Mouse (Mus musculus): ENCODE results near the gene 4930455H04Rik.

Gene 4930455H04Rik

GRCm38 (mm10) chr3:116967436-116967835 is 631 bp upstream of the 4930455H04Rik start:
- no peak for DNase-seq (ENCODE audit: low spot score in 2 of 2)

- peak; percentile 54 to 70 for DNase-seq (ENCODE audit: low spot score in 2 of 2)
Measured at GRCm38 (mm10) chr3:116968540-116968997, 502 bp downstream of the 4930455H04Rik start, which contains the start of gene Palmd. TSS of gene Palmd (minus strand) at chr3:116968987.

- no peak for DNase-seq (ENCODE audit: low spot score in 2 of 2)
Measured at GRCm38 (mm10) chr3:116969003-116969402, 936 bp downstream of the 4930455H04Rik start.

GRCm38 (mm10) chr3:116969786-116970185 is 1.7 kb downstream of the 4930455H04Rik start:
- no peak for DNase-seq (ENCODE audit: low spot score in 2 of 2)

GRCm38 (mm10) chr3:116981811-116982575 is 13.9 kb downstream of the 4930455H04Rik start:
- DNase-seq (ENCODE audit: low spot score in 2 of 2) = no peak

GRCm38 (mm10) chr3:116985042-116985455 is 17.0 kb downstream of the 4930455H04Rik start:
- DNase-seq (ENCODE audit: low spot score in 2 of 2) = no peak

GRCm38 (mm10) chr3:116985741-116986140 is 17.7 kb downstream of the 4930455H04Rik start:
- peak; percentile 82 to 85 for DNase-seq (ENCODE audit: low spot score in 2 of 2)

- DNase-seq (ENCODE audit: low spot score in 2 of 2) = no peak
Measured at GRCm38 (mm10) chr3:116986451-116986850, 18.4 kb downstream of the 4930455H04Rik start.

GRCm38 (mm10) chr3:116988221-116988620 is 20.2 kb downstream of the 4930455H04Rik start:
- no peak for DNase-seq (ENCODE audit: low spot score in 2 of 2)

- no peak for DNase-seq (ENCODE audit: low spot score in 2 of 2)
Measured at GRCm38 (mm10) chr3:116991180-116991579, 23.1 kb downstream of the 4930455H04Rik start.

- no peak for DNase-seq (ENCODE audit: low spot score in 2 of 2)
Measured at GRCm38 (mm10) chr3:116993011-116993410, 24.9 kb downstream of the 4930455H04Rik start.

- no peak for DNase-seq (ENCODE audit: low spot score in 2 of 2)
Measured at GRCm38 (mm10) chr3:117001686-117002485, 33.8 kb downstream of the 4930455H04Rik start.

GRCm38 (mm10) chr3:117003379-117003778 is 35.3 kb downstream of the 4930455H04Rik start:
- DNase-seq (ENCODE audit: low spot score in 2 of 2) = no peak

- no peak for DNase-seq (ENCODE audit: low spot score in 2 of 2)
Measured at GRCm38 (mm10) chr3:117006636-117007035, 38.6 kb downstream of the 4930455H04Rik start.

GRCm38 (mm10) chr3:117007340-117007739 is 39.3 kb downstream of the 4930455H04Rik start:
- peak; percentile 58 to 61 for DNase-seq (ENCODE audit: low spot score in 2 of 2)

- DNase-seq (ENCODE audit: low spot score in 2 of 2) = no peak
Measured at GRCm38 (mm10) chr3:117010182-117010581, 42.1 kb downstream of the 4930455H04Rik start.

- DNase-seq (ENCODE audit: low spot score in 2 of 2) = no peak
Measured at GRCm38 (mm10) chr3:117020319-117020718, 52.3 kb downstream of the 4930455H04Rik start.

GRCm38 (mm10) chr3:117021907-117022306 is 53.8 kb downstream of the 4930455H04Rik start:
- DNase-seq (ENCODE audit: low spot score in 2 of 2) = no peak

GRCm38 (mm10) chr3:117024111-117024510 is 56.0 kb downstream of the 4930455H04Rik start:
- DNase-seq (ENCODE audit: low spot score in 2 of 2) = no peak

- no peak for DNase-seq (ENCODE audit: low spot score in 2 of 2)
Measured at GRCm38 (mm10) chr3:117024557-117024956, 56.5 kb downstream of the 4930455H04Rik start.

- DNase-seq (ENCODE audit: low spot score in 2 of 2) = no peak
Measured at GRCm38 (mm10) chr3:117025421-117025820, 57.4 kb downstream of the 4930455H04Rik start.
